Mouse (Mus musculus): ENCODE results near the gene Gid8. TPM values are rescaled to one million over a fixed set of nuclear protein-coding genes. Genes with fewer than 3 reads are reported as not detected.

Gid8 gene
- total RNA-seq (2023): 53.0 TPM

GRCm38 (mm10) chr2:180709923-180710272 lies at the start of gene Gid8, which contains the start of gene Dido1:
TSS of gene Gid8 (plus strand) at chr2:180710117.
TSS of gene Dido1 (minus strand) at chr2:180709999.

DNA sequence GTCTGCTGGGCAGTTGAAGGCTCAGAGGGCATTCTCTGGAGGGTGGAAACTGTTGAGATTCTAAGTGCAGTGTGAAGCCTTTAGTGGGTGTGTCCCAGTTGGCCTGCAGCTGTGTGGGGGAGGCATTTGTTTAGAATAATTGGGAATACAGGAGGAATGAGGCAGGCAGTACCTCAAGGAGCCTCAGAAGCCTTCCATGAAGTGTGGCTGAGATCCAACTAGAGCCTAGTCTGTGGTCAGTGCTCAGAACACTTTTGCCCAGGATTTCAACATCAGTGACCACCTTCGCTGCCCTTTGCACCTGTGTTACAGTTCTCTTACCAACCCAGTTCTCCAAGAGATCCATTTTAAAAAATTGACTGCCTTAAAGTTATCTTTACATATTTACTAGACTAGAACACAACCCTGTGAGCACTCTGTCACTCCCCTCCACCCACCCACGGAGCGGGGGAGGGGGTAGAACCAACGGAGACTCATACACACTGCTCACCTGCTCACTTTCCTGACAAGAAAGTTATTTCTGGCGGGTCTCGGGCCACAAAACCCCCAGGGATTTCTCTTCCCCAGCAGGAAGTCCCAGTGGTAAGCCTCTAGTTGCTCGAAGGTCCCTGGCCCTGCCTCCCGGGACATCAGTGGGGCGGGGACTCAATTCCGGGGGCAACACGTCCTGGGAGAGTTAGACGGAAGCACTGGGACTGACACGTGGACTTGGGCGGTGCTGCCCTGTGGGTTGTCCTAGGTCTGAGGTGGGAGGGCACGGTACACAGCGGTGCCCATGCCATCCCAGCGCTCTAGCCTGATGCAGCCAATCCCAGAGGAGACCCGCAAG lies 14.9 kb downstream of the Gid8 start, which contains the start of gene Slc17a9:
Gene Slc17a9 (plus strand): TSS at position 679 of the 829 bp plus-strand sequence.

Other genes starting within 250 kb of the Gid8 start
- gene Ntsr1, start 210.1 kb upstream of the Gid8 start, total RNA-seq (2023): not detected
- 48.3 TPM for gene Mrgbp, start 128.8 kb upstream of the Gid8 start, total RNA-seq (2023)
- gene Ogfr, start 120.9 kb upstream of the Gid8 start, total RNA-seq (2023): 84.7 TPM
- gene Col9a3, start 112.3 kb upstream of the Gid8 start, total RNA-seq (2023): 4.4 TPM
- 0.30 TPM for gene Tcfl5, start 67.4 kb upstream of the Gid8 start, total RNA-seq (2023)
- gene Dido1, start 118 bp upstream of the Gid8 start, total RNA-seq (2023): 90.3 TPM
- gene Slc17a9, start 15.1 kb downstream of the Gid8 start, total RNA-seq (2023): 86.5 TPM
- not detected for gene Bhlhe23, start 66.8 kb downstream of the Gid8 start, total RNA-seq (2023)
- gene Ythdf1, start 210.8 kb downstream of the Gid8 start, total RNA-seq (2023): 87.9 TPM
- not detected for gene Birc7, start 218.9 kb downstream of the Gid8 start, total RNA-seq (2023)
- 2.7 TPM for gene Nkain4, start 244.6 kb downstream of the Gid8 start, total RNA-seq (2023)

All from CD4-positive naive resting alpha-beta T cell, adult 57 days (primary cell).